Mouse (Mus musculus) neutrophil, adult 5-6 weeks (primary cell): ENCODE measurements around the gene Adgrg1. TPM values are rescaled to one million over a fixed set of nuclear protein-coding genes. Genes with fewer than 3 reads are reported as not detected.

Experiments used
- total RNA-seq: library from RNA; stranded (forward); fragments of 200-1000 nt; gene quantifications from 2 replicates; pipeline ENCODE4 v1.2.3, GENCODE M21; 2017

Gene Adgrg1
- total RNA-seq, 1 experiment from 2014 or later, result 2.3 TPM

Other genes with a start within 250 kb of the Adgrg1 start
- not detected in 2 replicates for gene Ccl22, start 229.2 kb upstream of the Adgrg1 start, total RNA-seq
- gene Cx3cl1, start 202.7 kb upstream of the Adgrg1 start, total RNA-seq, result not detected in 2 replicates
- gene Ccl17, start 164.3 kb upstream of the Adgrg1 start, total RNA-seq, result not detected in 2 replicates
- gene Coq9, start 136.4 kb upstream of the Adgrg1 start, total RNA-seq, result 29.4 and 29.7 TPM in 2 replicates
- gene Ciapin1, start 136.4 kb upstream of the Adgrg1 start, total RNA-seq, result 25.2 and 26.1 TPM in 2 replicates
- 34.4 and 38.9 TPM in 2 replicates for gene Polr2c, start 117.3 kb upstream of the Adgrg1 start, total RNA-seq
- 2.2 and 3.3 TPM in 2 replicates for gene Dok4, start 98.4 kb upstream of the Adgrg1 start, total RNA-seq
- gene Ccdc102a, start 56.7 kb upstream of the Adgrg1 start, total RNA-seq, result 2.2 and 3.6 TPM in 2 replicates
- 4.2 and 4.3 TPM in 2 replicates for gene Adgrg5, start 51.1 kb upstream of the Adgrg1 start, total RNA-seq
- 21.5 and 23.4 TPM in 2 replicates for gene Adgrg3, start 42.9 kb downstream of the Adgrg1 start, total RNA-seq
- gene Drc7, start 80.4 kb downstream of the Adgrg1 start, total RNA-seq, result 0.23 TPM in 1 of 2 replicates, not detected in the other
- 22.8 and 26.2 TPM in 2 replicates for gene Katnb1, start 106.4 kb downstream of the Adgrg1 start, total RNA-seq
- 1.2 and 2.2 TPM in 2 replicates for gene Kifc3, start 228.1 kb downstream of the Adgrg1 start, total RNA-seq